Mouse (Mus musculus): ENCODE results near the gene Apol6.

Gene Apol6

DNA sequence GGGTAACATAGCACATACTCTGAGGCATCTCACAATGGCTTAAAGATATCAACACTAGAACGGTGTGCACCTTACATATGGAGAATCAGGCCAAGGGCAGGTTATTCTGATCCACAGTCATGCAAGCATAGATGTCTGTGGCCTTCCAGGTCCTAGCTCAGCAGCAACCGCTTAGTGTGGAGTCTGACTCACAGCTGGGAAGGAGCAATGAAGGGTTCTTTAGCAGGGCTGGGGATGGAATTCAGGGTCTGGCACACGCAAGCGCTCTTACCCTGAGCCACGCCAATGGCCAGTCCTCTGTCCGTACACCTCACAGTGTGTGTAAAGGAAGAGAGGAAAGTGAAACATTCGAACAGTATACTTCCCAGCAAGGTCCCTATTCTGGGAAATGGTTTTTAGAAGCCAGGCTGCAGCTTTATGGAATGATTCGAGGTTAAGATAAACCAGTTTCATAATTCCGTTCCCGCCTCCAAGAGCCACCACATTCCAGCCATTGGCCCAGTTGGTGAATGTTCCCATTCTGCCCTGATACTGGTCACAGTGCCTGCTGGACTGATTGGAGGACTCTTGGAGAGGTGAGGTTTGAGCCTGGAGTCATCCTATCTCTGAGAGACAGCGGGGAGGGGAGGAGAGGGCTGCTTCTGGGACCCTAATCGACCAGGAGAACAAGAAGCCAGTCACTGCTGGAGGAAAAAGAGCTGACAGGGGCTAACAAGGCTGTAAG, at the start of gene Apol6:
Gene Apol6, plus strand, starts transcription at position 133 of the 724 bp plus-strand sequence.
- DNase-seq (ENCODE audit: low read depth, low spot score): no peak

DNA sequence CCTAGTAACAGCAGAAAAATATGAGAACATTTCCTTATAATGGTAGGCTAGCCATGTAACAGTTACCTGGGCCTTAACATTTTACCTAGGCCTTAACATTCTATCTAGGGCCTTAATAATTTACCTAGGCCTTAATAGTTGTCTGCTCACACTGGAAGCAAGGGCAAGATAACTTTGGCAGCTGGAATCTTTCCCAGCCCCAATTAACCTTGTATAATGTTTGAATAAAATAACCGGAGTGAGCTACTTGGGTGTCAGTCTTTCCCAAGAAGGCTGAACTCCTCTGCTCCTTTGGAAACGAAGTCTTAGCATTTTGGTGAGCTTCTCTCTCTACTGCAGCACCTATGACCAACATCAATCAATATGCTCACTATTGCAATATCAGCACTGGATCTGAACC, 46.5 kb upstream of the Apol6 start:
- DNase-seq (ENCODE audit: low read depth, low spot score): no peak

DNA sequence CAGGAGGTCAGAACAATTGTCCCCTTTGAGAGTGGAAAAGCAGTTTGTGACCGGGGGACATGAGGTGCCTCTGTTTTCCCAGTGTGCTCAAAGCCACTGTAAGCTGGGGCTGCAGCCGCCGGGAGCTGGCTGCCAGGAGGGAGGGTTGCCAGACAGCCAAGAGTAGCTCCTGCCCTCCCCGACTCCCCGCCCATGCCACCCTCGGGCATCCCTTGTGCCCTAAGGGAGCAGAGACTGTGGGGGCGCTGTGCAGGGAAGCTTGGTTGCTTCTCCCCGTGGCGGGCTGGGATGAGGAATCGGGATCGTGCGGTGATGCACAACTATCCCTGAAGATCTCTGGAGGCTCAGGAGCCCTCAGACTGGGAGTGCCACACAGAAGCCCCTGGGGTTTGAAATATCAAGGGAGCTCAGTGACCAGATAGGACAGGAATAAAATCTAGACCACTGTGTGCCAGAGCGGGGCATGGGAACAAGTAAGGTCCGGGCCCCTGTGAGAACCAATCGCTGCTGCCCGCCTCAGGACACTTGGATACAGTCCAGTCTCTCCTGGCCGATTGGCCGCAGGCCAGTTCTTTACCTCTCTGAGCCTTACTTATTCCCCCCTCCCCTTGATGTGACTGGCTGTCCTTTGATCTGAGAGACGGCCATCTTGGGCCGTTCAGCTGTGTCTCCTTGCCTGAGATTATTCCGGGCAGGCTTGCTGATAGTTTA, 45.5 kb upstream of the Apol6 start:
- peak; percentile 40 for DNase-seq (ENCODE audit: low read depth, low spot score)

DNA sequence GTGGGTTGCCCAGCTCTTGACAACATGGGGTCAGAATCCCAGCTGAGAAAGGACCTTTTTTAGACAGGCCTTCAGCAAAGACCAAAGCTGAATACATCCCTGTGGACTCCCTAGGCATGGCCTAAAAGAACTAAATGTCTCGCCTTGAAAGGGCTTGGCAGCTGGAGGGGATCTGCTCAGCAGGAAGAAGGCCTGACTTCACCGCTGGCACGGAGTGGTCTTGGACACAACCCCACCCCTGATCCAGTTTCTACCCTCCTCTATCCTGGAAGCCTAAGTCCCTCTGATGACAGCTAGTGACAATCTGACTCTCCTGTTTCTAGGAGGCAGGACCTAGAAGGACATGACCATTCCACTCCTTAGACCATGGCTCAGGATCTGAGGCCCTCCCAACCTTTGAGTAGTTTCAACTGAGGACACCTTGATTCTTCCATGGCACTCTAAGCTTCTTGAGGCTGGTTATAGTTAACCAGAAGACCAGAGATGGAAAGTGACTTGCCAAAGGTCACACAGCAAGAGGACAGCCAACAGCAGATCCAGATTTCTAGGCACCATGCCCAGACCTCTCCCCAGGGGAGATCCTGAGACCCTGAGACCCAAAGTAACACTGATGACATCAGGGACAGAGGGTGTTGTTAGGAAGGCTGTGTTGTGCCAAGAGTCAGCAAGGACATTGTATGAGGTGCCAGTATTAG, 41.2 kb upstream of the Apol6 start:
- DNase-seq (ENCODE audit: low read depth, low spot score): no peak

DNA sequence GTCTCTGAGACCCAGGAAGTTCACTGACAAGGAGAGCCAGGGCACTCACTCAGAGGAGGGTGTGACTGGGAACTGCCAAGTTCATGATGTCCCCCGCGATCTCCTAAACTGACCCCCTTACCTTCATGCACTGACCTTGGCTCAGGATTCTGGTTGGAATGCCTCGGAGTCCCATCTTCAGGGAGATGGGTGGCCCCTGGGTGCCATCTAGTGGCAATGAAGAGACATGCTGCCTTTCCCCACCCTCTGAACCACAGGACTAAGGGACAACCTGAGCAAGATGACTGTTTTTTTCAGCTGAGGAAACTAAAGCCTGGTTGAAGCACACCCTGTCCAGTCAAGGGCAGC, 40.7 kb upstream of the Apol6 start:
- peak; percentile 84 for DNase-seq (ENCODE audit: low read depth, low spot score)

DNA sequence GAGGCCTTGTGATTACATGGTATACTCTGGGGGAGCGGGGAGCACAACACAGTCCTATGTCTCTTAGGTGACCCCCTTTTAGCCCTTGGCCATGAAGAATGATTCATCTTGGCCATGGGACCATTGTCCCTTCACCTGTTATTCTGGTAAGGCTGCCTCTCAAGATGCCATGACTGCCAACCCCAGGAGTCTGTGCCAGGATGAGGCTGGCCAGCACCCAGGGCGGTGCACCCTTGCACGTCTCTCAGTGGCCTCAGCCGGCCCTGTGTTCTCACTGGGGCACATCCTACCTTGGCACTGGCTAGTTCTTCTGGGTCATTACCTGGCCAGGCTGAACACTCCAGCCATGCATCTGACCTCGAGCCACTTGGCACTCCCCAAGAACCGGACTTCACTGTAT, 35.7 kb upstream of the Apol6 start:
- DNase-seq (ENCODE audit: low read depth, low spot score): no peak

DNA sequence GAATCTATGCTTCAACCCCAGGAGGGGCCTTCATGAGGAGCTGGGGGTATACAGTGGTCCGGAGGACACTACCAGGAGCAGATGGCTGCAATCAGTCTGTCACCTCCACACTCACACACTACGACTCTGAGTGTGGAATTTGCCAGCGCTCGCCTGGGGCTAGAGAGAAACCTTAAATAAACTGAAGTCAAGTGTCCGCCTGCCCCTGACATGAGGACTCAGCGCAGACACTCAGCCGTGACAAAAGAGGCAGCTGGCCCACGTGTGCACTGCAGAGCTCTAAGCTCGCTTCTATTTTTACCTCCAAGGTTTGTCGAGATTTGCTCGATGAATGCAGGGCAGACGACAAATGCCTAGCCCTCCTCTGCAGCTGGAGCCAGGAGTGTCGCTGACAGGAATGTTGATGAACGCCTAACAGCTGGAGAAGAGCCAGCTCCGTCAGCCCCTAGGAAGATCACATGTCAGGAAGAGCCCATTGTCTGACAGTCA, 30.7 kb upstream of the Apol6 start:
- DNase-seq (ENCODE audit: low read depth, low spot score): peak; percentile 76

DNA sequence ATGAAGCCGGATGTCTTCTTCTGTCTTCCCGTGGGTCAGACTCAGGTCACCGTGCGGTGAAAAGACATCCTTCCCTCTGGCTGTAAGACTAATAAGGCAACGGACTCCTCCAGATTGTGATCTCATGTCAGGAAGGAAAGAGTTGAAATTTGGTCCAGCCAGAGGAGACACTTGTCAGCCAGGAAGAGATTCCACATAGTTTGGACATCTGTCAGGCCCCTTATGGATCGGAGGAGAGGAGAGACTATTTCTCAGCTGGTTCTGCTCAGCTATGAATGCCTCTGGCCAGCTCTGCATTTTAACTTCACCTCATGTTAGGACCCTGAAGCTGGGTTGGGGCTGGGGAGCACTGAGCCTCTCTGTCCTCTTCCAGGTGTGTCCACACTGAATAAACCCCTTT, 30.1 kb upstream of the Apol6 start:
- DNase-seq (ENCODE audit: low read depth, low spot score): no peak

DNA sequence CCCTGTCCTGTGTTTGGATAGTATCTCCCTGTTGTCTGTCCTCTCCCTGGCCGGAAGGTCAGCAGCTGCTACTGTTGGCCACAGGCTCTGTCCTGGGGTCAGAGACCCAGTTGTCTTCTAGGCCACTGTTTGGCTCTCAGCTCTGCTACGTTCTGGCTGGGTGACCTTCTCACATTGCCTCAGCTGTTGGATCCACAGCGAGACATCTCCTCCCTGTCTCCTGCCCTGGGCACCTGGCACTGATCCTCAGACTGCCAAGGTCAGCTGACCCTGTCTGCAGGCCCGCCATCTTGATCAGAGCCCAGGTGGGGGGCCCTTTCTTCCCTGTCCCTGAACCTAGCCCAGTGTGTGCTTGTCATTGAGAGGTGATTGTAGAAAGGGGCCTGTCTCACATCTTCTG, 29.5 kb upstream of the Apol6 start:
- no peak for DNase-seq (ENCODE audit: low read depth, low spot score)

DNA sequence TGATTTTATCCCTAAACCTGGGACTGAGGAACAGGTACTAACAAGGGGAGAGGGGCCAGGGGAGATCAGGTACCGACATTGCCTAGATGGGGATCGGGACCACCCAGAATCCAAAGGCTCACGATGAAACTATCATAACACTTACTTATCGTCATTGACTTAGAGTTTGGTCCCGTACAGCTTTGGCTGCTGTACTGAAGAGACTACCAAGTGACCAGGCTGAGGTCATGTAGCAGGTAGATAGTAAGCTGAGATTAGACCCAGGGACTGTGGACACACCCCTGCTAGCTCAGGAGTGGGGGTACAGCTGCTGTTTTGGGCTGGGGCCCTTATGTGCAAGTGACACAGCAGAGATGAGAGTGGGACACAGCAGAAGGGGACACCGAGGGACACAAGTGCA, 28.0 kb upstream of the Apol6 start:
- DNase-seq (ENCODE audit: low read depth, low spot score): no peak

DNA sequence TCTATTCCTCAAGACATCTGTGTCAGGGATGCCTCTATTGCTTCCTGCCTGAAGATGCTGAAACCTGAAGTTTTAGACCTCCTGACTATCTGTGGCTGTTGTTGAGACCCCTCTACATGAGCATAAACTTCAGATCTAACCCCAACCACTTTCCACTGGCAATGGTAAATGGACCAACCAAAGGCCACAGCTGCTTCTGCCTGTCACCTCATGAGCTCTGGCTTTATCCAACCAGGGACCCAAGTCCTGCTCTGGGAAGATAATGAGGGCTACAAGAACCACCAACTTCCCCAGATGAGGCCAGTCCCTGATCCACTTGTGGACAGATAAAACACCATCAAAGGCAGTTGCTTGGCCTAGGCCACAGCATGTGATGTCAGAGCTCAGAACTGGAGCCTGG, 26.6 kb upstream of the Apol6 start:
- no peak for DNase-seq (ENCODE audit: low read depth, low spot score)

DNA sequence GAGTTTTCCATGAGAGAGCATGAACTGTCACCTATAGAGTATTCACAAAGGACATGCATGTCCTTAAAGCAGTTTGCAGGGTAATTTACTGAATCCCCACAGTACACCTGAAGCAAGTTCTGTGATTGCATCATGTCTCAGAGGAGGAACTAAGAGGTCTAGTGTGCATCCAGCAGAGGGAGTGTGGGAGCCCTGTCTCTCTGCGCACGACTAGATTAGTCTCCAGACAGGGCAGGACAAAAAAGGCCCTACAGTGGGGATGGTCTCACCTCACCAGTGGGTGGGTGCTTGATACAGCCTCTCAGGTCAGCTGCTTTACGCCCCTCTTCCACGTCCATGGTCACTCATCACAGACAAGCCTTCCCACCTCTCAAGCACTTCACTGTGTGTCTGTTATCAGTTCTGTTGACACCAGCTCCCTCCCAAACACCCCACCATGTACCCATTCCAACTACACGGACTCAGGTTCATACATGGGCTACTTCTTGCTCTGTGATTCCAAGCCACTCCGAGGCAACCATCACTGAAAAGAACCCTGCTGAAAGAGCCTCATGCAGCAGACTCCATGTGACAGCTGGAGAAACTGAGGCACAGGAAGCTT, 25.7 kb upstream of the Apol6 start:
- DNase-seq (ENCODE audit: low read depth, low spot score): peak; percentile 63

DNA sequence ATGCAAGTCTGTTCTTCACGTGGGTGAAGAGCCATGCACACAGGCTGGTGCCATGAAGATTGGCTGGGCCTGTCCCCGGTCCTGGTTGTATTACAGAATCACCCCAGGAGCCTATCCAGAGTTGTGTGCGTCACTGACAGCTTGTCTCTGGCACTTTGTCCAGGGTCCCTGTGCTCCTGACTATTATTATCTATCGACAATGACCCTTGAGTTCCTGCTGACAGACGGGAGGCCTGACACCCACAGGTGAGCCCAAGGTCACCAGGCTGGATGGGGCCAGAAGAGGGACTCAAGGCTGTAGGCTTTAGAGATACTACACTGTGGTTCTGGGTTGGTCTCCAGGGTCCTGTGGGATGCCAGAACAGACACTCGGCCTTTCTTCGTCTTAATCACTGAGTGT, 25.0 kb upstream of the Apol6 start:
- DNase-seq (ENCODE audit: low read depth, low spot score): no peak

DNA sequence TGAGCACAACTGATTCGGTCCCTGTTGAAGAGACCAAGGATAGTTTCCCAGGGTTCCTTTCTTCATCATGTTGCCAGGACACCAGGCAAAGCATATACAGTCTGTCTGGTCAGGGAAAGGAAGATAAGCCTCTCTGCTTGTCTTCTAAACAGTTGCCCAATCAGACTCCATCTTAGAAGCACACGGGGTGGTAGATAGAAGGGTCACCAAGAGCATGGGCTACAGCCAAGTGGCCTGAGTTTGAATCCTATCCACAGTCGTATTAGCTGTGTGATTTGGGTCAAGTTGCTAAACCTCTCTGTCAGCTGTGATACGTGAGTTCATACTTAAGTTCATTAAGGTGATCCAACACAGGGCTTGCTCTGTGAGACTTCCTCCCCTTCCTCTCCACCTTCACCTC, 24.4 kb upstream of the Apol6 start:
- DNase-seq (ENCODE audit: low read depth, low spot score): no peak

DNA sequence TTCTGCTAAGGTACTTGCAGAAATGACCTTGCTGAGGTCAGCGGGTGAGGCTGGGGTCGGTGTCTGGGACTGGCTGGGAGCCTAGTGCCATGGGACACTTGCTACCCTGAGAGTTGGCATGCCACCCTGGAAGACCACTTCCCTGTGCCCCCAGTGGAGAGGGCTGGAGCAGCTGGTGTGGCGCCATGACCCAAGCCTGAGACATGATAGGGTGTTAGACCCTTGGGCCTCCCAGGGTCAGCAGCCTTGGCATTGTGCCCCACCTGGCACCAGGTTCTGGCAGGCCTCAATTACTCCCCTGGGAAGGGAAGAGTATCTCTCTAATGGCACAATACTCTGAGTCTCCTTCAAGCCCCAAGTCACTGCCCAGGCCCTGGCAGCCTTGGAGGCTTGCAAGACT, 23.5 kb upstream of the Apol6 start:
- DNase-seq (ENCODE audit: low read depth, low spot score): no peak

DNA sequence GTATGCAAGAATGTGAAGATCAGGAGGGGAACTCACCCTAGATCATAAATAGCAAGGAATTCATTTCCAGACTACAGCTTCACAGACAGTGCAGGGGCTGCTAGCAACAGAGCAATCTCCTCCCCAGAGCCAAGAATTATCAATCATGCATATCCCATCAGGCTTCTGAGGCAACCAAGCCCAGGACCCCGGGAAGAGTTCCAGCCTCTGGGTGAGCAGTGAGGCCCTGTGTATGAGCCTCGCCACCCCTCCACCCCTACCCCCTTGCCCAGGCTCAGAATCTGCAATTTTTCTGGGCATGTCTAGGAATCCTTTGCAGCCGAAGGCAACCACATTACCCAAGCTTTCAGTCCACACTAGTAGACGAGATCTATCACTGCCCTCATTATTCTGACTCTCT, 22.7 kb upstream of the Apol6 start:
- DNase-seq (ENCODE audit: low read depth, low spot score): no peak

DNA sequence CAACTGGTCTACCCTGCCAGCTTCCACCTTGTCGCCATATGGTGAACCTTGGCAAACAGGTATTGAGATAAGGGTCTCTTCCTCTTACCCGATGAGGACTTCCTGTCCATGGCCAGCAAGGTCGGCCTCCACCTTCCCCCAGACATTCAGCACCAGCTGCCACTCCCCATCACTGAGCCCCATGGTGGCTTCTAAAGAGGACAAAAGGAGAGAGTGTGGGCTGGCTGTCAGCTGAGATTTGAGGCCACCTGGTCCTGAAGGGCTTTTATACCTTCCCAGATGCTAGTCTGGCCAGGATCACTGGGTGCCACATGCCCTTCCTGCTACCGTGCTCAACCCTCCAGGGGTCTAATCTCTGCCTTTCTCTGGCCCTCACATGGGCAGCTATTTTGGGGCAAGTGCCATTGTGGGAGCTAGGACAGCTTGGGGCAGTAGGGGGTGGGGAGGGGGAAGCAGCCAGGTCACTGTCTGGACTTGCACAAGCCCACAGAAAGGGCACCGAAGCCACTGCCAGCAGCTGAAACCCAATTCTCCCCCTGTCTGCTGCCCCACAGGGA, 22.1 kb upstream of the Apol6 start:
- no peak for DNase-seq (ENCODE audit: low read depth, low spot score)

DNA sequence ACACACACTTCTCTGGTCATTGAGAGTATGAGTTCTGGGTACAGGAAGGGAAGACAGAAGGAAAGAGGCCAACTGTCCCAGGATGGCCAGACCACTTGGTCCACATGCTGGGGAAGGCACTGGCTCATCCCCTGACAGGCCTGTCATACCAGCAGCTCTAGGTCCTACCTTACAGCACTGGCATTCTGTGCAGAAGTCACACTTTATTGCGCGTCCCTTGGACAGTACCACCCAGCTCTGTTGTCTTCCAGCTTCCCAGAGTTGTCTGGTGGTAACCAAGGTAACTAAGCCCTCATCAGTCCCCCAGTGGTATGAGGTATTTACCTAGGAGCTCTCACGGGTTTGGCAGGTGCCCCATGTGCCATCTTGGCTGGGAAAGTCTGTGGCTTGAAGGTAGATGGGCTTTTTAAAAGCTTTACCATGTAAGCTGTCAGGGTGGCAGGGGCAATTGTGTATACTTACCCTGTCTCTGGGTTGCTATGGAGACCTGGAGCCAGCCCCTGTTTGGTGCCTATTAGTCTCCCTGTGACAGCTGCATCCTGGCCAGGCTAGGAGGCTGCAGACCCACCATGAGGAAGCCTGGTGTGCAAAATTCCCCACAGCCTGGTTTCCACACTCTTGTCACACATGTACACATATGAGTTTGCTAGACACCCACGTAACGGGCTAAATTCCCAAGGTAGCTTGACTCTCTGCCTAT, 18.5 kb upstream of the Apol6 start:
- DNase-seq (ENCODE audit: low read depth, low spot score): no peak

DNA sequence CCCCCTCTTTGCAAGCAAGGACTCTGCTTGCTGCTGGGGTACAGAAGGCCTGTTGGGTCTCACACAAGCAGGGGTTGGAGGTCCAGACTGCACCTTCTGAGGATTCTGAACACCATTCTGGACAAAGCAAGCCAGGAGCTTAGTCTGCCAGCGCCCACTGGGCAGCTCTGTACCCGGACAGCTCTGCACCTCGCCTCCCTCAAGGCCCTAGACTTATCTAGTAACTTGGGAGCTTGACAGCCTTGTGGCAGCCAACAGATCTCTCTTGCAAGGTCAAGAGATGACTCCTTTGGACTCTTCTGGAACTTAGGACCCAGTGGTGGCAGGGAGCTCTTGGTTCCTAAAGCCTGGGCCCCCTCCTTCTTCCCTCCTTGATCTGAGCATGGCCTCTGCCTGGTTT, 17.4 kb upstream of the Apol6 start:
- no peak for DNase-seq (ENCODE audit: low read depth, low spot score)

DNA sequence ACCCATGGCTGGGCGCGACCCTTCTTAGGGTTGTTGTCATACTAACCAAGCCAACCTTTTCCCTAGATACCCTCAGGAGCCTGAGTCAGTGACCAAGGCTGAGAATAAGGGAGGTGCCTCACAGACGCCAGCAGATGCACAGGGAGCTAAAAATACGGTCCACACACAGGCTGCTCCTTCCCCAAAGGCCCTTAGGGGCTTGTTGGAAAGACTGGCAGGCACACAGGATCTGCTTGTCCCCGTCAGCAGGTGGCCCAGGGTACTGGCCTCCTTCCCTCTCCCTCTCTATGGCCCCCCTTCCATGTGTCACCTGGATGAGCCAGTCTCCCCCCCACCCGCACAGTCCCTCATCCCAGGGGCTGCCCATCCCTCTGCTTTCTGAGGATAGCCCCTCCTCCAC, 16.9 kb upstream of the Apol6 start:
- DNase-seq (ENCODE audit: low read depth, low spot score): no peak

DNA sequence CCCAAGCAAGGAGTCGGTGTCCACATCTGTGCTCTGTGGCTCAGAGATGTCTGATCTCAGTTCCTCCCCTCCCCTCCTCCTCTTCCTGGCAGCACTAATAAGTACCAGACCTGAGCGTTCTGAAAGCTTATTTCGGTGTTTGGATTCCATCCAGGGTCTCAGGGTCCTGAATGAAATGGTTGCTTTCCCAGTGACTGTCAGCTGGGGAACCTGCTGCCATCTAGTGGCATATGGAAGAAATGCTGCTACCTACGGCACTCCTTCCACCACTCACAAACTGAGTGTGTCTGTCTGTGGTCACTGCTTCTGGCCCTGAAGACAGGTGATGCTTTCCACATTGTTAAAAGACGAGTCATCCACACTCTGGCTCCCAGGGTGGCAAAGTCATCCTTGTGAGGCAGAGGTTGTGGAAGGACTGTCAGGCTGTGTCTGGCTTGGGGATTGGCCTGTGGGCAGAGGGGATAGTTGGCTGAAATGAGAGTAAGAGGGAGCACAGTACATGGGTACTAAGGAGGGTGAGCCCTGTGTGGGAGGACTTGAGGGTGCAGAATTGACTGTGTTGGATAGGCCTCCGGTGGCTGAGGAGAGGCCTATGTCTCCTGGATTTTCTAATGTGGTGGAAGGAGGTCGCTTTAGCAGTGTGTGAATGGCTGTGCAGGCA, 15.1 kb upstream of the Apol6 start:
- DNase-seq (ENCODE audit: low read depth, low spot score): peak; percentile 80

Measured in ZHBTc4 (cell line).